Mouse (Mus musculus) T-cell, adult 2 months (primary cell): ENCODE results near the gene Snapc2.
"Not testable (repeated sequence)": the region's sequence is repeated elsewhere in the genome, so short reads cannot be mapped to it uniquely, and the experiment has no call there.

Experiments used
- DNase-seq: peaks from one replicate; pipeline ENCODE4 v3.0.0; 2022; ENCODE audit warnings: low spot score

Snapc2 gene

DNA sequence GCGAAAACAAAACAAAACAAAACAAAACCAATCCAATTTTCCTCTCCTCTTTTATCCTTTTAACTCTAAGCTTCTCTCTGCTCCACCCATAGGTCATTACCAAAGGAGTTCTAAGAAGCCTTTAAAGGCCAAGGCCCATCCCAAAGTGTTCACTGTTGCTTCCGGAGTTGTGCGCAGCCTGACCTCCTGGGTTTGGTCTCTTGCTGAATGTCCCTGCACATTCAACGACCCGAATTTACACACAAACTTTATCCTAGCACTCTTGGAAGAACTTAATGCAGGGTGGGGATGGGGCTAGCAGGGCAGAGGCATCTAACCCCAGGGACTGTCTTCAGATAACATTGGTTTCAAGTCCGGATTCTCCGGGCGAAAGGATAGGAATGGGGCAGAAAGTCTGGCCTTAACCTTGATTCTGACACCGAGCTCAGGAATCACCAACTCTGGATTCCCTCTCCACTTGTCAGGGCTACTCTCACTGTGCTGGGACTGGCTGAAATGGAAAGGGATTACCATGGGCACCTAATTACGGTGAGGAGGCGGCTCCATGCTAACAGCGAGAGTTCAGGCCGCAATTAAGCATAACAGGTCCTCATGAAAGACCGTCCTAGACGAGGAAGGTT is 15.0 kb upstream of the Snapc2 start:
- DNase-seq, result no peak

DNA sequence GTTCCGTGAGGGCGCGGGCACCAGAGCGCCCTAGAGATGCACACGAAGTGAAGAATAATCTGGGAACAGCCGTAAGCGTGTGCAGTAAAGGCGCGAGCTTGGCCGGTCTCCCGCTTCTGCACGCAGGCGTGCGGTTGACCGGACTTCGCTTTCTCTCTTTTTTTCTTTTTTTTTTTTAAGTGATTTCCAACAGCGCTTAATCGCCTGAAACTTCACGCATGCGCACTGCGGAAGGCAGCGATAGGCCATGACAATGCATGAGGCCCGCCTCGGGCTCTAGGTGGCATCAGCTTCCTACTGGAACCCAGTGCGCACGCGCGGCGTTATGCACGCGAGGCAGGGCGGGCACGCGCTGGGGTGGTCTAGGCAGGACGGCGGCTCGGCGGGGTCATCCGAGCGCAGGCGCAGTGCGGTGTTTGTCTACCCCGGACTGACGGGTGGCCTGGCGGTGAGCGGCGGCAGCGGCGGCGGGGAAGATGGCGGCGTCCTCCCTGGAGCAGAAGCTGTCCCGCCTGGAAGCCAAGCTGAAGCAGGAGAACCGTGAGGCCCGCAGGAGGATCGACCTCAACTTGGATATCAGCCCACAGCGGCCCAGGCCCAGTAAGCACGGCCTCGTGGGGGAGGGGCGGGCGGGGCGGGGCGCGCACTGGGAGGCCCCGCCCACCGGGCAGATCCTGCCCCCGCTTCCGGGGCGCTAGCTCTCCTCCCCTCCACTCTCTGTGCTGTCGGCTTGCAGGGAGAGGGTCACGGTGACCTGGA is 14.3 kb upstream of the Snapc2 start, which contains the start of the genes Map2k7 and Gm49320:
TSS of gene Map2k7 (plus strand) at position 307 of the 759 bp plus-strand sequence.
TSS of gene Gm49320 (plus strand) at position 432 of the 759 bp plus-strand sequence.
- DNase-seq, result peak; percentile 100

DNA sequence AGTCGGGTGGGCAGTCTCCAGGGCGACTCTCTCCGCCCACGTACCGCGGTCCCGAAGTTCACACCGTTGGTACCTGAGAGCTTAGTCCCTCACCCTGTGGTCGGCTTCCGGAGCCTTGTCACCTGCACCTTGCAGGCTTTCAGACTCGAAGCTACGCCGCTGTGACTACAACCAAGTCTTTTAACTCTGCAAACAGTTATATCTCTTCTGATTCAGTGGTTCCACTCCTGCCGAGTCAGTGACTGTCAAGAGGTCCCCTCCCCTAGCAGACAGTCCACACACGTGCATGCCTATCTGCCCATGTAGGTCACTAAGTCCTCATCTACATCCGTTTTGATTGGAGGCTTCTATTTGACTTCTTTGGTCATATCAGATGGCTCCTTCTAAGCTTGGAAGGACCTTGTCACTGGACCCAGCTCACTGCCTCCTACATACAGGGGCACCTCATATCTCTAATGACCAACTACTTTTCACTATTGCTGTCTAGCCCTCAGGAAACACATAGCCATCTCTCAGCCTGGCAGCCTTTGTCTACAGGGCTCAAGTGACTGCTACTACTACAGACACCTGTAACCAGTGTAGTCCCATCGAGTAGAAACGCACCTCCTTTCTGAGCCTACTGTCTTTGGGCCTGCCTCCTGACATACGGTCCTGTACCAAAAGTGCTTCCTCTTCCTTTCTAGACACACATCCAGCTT is 13.5 kb upstream of the Snapc2 start:
- DNase-seq, result no peak

- no peak for DNase-seq
These were observed 7.8 kb upstream of the Snapc2 start for GRCm38 (mm10) chr8:4245061-4245460.

- DNase-seq, result no peak
These were observed 7.1 kb upstream of the Snapc2 start for GRCm38 (mm10) chr8:4245737-4246136.

GRCm38 (mm10) chr8:4247241-4247640 is 5.6 kb upstream of the Snapc2 start:
- DNase-seq, result no peak

DNA sequence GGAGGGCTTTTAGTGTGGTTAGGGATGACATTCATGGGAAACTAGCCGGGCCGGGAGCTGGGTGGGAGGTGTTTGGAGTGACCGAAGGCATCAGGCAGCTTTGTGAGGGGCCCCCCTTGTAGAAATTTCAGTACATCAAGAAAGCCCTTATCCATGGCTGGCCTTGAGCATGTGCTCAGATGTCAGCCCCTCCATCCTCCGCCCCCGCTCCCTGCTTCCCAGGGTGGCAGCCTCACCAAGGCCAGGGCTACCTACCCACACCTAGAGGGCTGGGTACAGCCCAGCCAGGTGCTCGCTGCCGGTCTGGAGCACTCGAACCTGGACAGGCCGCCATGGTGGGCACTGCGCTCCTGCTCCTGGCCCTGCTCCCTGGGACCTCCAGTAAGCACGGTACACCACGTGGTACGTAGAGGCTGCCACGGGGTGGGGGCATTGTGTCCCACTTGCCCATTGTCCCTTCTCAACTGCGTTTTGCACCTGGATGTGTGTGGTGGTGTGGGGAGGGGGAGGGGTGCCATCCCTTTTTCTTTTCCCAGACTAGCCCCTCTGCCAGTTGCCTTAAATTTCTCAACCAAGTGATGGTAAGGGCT is 4.8 kb upstream of the Snapc2 start, which contains the start of gene Tgfbr3l:
TSS of gene Tgfbr3l (plus strand) at position 264 of the 590 bp plus-strand sequence.
- DNase-seq, result no peak

GRCm38 (mm10) chr8:4249213-4249612 is 3.7 kb upstream of the Snapc2 start:
- DNase-seq, result no peak

DNA sequence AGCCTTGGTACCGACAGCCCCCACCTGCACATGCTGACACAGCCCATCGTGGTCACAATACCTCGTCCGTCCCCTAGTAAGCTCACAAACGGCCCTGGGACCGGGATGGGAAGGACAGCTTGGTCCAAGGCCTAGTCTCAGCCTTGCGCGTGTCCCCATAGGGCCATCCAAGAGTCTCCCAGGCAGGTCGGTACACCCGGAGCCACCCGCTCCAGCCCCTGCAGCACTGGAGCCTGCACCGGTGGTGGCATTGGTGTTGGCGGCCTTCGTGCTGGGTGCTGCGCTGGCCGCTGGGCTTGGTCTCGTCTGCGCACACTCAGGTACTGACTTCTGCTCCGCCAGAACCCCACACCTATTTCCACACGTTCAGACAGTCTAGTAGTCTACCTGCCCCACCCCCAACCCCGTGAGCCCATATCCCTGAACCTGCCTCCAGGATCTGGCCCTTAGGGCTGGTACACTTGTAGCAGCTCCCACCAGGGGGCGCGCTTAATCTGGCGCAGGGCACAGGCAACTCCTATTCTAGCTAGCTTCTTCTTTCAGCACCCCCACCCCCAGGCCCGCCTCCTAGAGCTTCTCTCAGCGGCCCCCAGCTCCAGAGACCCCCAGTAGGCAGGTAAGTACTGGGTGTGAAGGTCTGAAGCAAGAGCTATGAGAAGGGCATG is 2.4 kb upstream of the Snapc2 start:
- peak; percentile 84 for DNase-seq

- no peak for DNase-seq
These were observed 642 bp upstream of the Snapc2 start for GRCm38 (mm10) chr8:4252116-4252760.

DNA sequence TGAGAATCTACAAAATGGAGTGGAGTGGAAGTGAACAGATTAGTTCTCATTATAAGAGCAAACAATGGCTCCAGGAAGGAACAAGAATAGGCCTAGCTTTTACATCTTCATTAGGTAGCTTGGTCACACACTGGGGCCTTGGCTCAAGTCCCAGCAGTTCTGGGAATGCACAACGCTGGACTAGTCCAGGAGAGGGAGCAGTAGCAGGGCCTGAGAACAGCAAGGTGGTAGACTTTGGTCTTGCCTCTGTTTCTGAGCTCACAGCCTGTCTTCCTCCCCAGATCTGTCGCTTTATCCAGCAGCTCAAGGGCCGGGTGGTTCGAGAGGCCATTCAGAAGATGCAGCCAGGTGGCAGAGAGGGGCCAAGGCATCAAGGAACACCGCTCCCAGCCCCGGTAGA is 1.1 kb downstream of the Snapc2 start:
- no peak for DNase-seq

GRCm38 (mm10) chr8:4255471-4255870 is 2.6 kb downstream of the Snapc2 start:
- DNase-seq, result not testable (repeated sequence)

DNA sequence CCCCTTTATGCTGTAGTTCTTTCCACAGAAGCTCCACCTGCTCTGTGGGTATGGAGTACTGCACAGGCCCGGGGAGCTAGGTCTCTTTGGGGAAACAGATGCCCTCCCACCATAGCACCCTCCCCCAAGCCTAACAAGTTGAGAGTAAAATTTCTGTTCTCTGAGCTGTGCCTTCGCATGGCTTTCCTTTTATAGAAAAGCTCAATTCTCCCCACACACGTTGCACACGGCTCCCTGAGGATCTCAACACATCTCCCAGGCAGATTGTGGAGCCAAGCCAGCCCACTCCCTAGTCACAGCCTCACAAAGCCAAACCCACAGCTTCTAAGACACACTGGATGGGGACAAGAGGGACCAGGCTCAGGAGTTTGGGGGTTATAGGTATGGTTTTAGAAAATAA is 4.0 kb downstream of the Snapc2 start:
- DNase-seq, result no peak

DNA sequence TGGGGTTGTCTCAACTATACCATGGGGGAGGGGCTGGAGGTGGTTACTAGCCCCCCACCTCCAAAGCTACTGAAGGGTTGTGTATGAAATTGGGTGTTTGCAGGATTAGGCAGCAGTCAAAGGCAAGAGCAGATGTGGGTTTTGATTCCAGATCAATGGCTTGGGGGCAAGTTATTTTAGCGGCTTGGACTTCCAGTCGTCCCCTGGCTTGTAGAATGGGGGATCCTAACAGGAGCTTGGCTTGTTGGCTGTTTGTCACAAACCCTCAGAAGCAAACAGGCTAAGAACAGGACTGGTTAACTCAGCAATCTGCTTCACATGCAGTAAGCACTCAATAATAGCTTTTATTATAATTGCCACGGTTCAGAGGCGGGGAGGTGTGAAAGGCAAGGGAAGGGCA is 4.5 kb downstream of the Snapc2 start:
- no peak for DNase-seq

- DNase-seq, result peak; percentile 77
These were observed 5.4 kb downstream of the Snapc2 start for GRCm38 (mm10) chr8:4258233-4258632.

DNA sequence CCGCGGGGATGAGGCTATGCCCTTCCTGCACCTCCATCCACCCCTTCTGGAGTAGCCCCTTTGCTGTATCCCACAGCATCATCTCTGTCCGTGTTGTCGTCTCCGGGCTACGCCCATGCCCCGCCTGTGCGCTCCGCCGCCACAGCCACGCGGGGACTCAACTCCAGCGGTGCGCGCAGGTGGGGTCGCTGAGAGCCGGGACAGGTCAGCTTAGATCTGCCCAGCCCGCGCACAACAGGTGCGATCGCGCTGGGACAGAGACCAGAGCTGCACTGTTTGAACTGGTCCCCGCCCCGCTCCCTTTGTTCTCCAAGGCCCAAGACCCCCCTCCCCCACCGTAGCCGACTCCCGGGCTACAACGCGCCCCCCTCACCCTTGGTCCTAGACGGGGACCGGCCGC is 5.8 kb downstream of the Snapc2 start:
- peak; percentile 25 for DNase-seq

DNA sequence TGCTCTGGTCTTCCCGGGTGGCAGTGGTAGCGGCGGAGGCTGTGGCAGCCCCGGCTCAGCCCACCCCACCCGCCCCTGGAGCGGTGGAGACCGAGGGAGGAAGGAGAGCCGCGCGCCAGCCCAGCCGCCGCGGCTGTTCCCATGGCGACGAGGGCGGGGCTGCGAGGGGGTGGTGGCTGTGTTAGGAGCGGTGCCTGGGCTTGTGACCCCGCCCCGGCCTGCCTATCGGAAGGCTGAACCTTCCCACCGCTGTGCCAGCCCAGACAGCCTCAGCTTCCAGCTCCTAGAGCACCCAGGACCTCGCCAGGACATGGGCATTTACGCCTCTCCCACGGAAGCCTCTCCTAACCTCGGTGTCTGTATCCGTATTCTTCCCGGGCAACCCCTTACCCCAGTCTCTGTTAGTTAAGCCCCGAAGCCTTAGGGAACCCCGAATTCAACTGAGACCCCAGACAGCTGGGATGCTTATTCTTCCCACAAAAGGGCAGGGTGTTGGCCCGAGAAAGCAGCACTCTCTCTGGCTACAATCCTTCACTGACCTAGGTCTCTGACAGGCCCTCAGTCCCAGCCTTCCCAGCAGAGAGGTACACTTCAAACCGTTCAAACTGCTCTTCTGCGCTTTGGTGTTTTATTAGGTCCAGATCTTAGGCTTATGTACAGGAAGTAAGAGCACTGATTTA is 6.4 kb downstream of the Snapc2 start, which contains the start of gene Ctxn1:
TSS of gene Ctxn1 (minus strand) at position 150 of the 680 bp plus-strand sequence.
- DNase-seq, result peak; percentile 91

- DNase-seq, result no peak
These were observed 6.9 kb downstream of the Snapc2 start for GRCm38 (mm10) chr8:4259805-4260170.

DNA sequence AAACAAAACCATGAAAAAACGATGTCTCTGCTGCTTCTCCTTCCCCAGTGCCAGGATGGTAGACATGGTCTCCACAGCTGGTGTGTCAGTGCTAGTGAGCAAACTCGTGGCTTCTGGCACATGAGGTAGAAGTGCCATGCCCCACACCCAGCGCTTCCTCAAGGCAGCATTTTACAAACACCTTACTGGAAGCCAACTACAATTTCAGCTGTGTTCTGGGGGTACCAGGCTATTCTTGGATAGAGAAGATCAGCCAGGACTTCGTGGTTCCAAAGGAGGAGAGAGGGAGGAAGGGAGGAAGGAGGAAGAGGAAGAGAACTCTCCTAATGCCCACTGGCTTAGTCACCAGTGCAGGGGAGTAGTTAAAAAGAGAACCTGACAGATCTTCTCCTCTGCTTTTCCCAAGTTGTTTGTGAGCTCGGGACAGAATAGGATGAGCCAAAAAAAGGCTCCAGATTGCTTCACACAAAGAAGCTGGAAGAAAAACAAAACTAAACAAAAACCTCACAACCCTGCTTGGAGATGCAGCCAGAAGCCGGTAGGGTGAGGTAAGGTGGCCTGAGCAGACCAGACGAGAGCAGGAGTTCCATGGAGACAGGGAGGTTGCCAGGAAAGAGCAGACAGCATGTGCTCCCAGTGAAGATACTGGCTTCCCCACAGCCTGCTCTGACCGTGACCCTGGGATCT is 10.4 kb downstream of the Snapc2 start:
- no peak for DNase-seq
